Mouse (Mus musculus) heart, adult 9 months (tissue): ENCODE measurements around the gene Tdrd3.

ENCODE experiments used
- DNase-seq, 2 experiments: peaks; one replicate each; pipeline ENCODE4 v3.0.0; 2022; ENCODE audit warnings: low spot score in 2 of 2

The Tdrd3 gene

DNA sequence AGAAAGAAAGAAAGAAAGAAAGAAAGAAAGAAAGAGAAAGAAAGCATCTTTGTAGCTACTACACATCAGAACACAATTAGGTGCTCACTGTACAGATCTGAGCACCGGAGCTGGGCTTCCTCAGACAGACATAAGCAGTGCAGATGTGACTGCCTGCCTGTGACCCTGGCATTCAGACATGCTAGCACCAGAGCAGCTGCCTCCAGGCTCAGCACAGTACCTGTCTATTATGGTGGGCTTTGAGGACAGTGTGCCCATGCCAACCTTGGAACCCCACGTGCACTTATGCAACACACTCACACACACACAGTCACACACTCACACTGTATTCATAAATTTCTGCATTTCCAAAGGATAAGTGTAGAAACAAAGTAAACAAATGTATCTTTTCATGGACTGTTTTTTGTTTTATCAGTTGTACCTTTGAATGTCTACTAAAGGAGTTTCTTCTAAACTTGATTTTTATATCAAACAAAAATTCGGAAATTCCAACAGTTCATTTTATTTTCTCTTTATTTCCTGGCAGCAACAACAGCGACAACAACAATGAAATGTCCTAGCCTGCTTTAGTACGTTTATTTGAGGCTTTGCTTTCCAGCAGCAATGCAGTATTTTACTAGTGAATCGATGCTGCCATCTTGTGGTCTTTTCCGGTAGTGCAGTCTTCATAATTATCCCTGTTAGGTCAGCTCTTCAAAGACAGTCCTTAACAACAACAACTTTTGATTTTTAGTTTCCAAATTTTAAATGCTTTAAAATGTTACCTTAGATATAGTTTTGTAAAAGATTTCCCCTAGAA is 35.4 kb downstream of the Tdrd3 start:
- DNase-seq, result peak; percentile 11 to 53

DNA sequence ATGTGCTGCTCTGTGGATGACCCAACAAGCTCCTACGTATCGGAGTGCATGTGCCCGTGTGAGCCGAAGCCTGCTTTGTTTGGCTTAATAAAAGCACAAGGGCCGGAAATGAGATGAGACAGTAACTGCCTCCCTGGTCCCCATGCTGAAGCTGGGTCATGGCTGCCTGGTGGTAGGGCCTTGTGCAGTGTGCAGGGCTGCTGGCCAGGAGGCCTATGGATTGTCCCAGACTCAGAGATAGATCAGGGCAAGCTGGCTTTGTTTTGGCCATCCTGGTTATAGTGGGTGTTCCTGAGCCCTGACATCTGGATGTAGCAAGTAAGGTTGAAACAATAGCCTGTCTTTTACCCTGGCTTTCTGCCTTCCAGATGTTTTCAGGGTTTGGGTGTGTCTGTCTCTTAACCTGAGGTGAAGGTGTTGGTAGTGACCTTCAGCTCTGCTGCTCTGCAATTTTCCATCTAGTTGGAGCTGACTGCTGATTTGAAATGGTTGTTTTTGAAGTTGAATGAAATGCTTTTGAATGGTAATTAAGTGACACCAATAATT is 39.3 kb downstream of the Tdrd3 start:
- DNase-seq, result no peak

DNA sequence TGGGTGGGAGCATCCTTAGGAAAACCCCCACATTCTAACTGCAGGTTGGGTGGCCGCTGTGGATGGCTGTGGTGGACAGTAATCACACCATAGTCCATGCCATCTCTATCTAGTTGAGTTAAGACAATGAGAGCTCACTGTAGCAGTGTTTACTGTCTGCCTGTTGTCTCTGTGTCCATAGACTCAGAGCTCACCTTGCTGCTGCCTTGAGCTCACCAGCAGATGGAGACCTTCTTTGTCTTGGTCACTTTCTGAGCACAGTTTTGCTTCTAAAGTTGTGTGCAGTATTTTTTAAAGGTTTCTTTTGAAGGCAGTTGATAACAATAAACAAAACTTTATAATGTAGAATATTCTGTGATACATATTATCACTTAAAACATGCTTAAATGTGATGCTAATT is 43.3 kb downstream of the Tdrd3 start:
- no peak for DNase-seq

DNA sequence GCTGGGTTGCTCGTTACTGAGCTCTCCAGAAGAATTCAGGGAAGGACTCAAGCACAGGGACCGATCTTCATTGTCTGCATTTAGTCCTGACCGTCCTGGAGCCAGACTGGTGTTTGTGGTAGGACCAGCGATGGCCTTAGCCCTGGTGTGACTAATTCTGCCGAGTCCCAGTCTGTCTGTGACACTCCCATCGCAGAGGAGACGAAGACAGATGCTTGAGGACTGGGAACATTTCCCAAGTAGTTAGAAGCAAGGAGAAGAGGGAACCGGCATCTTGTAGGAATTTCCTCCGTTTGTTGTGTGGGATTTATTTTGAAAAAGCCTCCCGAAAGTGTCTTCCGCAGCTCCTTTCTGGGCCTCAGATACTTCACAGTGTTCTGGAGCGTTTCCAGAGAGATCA is 45.1 kb downstream of the Tdrd3 start:
- no peak for DNase-seq

GRCm38 (mm10) chr14:87463963-87464654 is 47.7 kb downstream of the Tdrd3 start:
- DNase-seq, result peak in 1 of 2 experiments; percentile 46

DNA sequence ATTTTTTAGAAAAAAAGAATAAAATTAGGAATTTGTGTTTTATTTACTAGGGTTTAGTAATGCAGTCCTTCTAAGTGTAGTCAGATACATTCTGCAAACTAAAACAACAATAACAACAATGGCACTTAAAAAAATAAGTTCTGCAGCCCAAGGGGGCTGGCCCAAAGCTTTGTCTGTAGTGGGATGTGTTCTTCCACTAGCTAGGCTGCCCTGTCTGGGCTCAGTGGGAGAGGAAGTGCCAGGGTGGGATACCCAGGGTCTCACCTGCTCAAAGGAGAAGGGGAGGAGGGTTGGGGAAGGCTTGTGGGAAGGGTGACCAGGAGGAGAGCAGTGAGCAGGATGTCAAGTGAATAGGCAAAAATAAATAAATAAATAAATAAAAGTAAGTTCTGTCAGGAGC is 48.2 kb downstream of the Tdrd3 start:
- no peak for DNase-seq

DNA sequence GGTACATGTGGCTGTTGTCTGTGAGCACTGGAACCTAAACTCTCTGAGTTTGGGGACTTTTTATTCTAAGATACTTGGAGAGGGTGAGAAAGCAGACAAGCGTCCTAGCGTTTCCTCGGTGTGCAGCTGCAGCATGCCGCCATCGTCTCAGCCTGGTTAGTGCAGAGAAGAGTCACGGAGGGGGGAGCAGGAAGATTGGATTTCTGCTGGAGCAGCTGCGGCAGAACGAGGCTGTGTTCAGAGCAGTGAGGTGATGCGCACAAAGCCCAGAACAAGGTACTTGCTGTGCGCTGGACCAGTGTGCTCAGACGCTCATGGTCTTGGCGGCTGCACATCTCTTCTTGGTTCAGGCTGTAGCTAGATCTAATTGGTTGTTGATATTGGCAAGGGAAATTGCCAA is 51.1 kb downstream of the Tdrd3 start:
- DNase-seq, result no peak

GRCm38 (mm10) chr14:87471521-87471920 is 55.1 kb downstream of the Tdrd3 start:
- DNase-seq, result no peak

GRCm38 (mm10) chr14:87472782-87473181 is 56.3 kb downstream of the Tdrd3 start:
- no peak for DNase-seq

DNA sequence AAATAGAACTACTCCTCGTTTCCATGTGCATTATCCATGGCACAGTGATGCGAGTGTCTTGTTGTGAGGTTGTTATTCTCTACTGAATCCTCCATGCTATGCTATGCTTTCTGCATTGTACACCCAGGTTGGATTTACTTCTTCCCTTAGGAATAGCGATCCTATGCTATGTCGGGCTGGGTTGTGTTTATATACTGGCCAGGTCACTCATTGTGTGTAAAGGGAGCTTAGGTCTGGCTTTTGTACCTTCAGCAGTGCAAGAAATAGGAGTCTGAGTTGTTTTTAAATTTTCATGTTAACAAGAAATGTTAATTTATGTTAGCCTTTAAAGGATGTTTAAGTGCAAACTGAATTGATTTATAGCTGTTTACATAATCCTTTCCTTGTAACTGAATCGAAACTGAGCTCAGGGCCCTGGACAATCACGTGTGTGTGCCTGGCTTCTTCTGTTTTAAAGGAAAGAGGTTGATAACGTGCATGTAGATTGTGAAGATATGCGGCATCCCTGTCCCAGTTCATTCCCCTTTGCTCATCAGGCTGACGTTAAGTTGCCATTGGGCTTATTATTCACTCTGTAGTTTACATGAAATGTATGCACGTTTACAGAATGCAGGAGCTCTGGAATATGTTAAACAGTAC is 59.4 kb downstream of the Tdrd3 start:
- no peak for DNase-seq

GRCm38 (mm10) chr14:87478339-87478951 is 62.0 kb downstream of the Tdrd3 start:
- peak; percentile 6 to 14 for DNase-seq

GRCm38 (mm10) chr14:87485888-87486287 is 69.4 kb downstream of the Tdrd3 start:
- DNase-seq, result no peak

- no peak for DNase-seq
Measured at GRCm38 (mm10) chr14:87497955-87498594, 81.6 kb downstream of the Tdrd3 start.

DNA sequence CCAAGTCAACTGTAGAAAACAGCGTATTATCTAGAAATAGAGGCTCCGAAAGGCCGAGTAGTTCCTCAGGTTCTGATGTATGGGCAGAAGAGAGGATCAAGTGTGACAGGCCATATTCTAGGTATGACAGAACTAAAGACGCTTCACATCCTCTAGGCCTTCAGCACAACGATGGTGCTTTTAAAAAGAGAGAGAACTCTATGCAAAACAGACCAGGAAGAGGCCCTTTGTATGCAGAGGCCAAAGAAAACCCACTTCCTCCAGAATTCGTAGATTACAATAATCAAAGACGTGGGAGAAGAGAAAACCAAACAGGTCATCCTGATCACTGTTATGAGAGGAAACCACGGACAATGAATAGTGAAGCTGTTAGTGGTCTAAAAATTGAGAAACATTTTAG is 89.5 kb downstream of the Tdrd3 start:
- DNase-seq, result no peak

DNA sequence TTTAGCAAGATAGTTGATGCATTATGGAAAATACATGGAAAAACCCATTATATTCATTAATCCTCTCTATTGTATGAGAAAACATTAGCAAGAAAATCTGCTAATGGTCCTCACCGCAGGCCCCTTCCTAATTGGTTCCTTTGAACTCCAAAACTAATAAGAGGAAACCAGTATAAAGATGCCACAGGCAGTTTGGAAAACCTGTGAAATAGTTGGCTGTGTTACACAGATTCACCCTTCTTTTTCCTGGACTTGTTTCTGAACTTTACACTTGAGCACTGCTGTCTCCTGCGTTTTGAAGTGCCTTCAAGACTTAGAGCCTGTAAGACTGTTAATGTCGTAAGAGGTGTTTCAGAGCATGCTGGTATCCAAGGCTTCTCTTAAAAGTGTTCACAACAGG is 98.8 kb downstream of the Tdrd3 start:
- no peak for DNase-seq

- DNase-seq, result no peak
Measured at GRCm38 (mm10) chr14:87517381-87517780, 100.9 kb downstream of the Tdrd3 start.

- DNase-seq, result no peak
Measured at GRCm38 (mm10) chr14:87531847-87532246, 115.4 kb downstream of the Tdrd3 start.

DNA sequence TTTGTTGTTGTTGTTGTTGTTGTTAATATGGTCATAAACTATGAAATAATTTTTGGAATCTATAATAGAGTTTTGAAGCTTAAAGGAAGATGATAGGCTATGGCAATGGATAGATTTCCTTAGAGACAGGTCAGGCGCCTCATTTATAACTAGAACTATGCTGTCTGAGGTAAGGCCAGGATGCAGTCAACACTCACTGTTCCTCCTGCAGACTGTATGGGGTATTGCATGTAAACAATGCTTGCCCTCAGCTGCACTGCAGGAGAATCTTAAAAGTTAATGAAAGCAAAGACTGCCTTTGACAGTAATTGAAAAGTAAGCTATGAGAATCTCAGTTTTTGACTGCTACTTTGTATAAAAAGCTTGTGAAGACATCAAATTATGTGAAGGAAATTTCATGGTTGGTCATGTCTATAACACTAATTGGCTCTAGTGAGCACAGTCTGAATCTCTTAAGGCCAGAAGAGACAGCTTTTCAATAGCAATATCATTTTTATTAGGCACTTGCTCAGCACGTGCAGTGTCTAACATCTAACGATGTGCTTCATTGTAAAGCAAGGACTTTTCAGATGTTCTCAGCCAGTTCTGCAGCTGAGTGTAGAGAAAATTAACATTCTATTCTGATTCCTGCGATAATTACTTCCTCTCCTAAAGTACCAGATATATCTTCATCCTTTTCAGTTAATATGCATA is 120.8 kb downstream of the Tdrd3 start:
- DNase-seq, result no peak

DNA sequence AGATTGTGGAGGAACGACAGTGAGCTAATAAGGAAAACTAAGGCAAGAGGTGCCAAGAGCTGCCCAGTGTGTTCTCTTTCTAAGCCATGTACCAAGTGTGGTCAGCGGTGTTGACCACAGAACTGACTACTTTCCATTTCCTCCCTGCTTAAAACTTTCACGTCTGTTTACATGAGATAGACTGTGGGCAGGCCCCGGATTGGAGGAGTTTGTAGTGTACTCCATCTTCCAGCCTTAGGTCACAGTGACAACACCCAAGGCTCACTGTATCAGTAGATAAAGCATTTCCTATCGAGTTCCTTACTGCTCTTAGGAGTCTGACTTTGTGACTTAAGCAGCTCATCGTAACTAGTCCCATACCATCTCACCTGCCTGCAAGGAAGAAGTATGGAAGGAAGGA is 133.5 kb downstream of the Tdrd3 start:
- DNase-seq, result no peak

- no peak for DNase-seq
Measured at GRCm38 (mm10) chr14:87552211-87552610, 135.8 kb downstream of the Tdrd3 start.

DNA sequence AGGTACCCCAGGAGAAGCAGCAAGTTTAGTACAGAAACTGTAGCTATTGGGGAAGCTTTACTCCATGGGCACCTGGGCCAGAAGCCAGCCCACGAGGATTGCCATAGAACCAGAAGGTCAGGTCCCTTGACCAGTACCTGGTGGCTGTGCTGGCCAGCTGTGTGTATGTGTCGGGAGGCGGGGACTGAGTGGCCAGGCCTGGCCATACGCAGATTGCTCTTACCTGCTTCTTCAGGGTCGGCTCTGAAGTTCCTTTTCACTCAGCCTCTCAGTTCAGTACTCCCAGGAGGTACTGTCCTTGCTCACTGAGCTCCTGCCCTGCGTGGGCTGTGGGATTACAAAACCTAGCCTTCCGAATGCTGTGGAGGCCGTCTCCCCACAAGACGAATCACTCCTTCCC is 147.4 kb downstream of the Tdrd3 start:
- DNase-seq, result no peak
